Mouse (Mus musculus): Measurements from ENCODE around the gene Myzap. TPM values are rescaled to one million over a fixed set of nuclear protein-coding genes. Genes with fewer than 3 reads are reported as not detected.
A peak's percentile ranks its signal among the peaks of the same experiment; 100 is the strongest.
"Not testable (repeated sequence)": the region's sequence is repeated elsewhere in the genome, so short reads cannot be mapped to it uniquely, and the experiment has no call there.

The Myzap gene
- polyA plus RNA-seq, 1 experiment from 2014 or later, result 15.5 TPM

DNA sequence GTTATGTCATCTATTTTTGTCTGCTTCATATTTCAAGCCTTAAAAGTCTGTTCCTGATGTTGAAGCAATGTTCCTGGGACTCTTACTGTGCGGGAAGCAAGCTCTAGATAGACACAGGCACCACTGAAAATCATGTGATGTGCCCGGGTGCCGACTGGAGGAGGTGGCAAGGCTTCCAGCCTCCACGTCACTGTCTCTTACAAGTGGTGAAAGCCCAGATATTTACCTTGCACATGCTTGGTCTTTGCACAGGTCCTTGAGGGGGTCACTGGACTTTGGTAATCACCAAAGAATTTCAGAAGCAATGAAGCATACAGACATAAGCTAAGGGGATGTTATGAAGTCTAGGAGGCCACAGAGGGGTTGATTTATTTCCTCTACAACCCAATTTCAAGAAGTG lies 29.8 kb upstream of the Myzap start:
- WGBS, result 80% methylated on average over 4 of the region's 4 CpGs
- Histone ChIP-seq H3K9ac (no peak overlapping the region), H3K27me3 (no peaks in the 10 kb centered on the region), H3K9me3 (no peaks in the 10 kb centered on the region), H3K27ac (no peak overlapping the region), H3K36me3 (no peaks in the 10 kb centered on the region), H3K4me3 (no peak overlapping the region), H3K4me1 (no peaks in the 10 kb centered on the region), H3K4me2 (no peak overlapping the region)
- ATAC-seq (ENCODE audit: insufficient number of reproducible peaks, low FRiP score, low TSS enrichment, low read depth), result no peak

DNA sequence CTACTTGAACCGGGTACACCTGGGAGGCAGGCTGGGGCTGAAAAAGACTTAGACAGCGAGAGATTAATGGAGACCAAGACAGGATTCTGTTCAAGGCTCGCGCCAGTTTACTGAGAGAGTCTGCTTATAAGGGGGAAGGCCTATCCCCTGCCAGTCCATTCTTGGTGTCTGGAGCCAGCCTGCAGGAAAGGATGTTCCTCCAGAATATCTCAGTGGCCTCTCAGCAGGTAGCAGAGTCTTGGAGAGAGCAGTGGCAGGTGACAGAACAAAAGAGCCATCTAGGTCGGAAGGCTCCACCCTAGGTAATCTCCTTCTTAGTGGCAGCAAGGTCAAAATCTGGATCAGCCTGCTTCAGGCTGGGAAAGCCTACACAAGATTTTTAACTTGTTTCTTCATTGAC lies 28.0 kb upstream of the Myzap start:
- not testable (repeated sequence) for H3K27ac ChIP-seq; H3K4me1 ChIP-seq; H3K27me3 ChIP-seq; H3K4me3 ChIP-seq; H3K9ac ChIP-seq; H3K9me3 ChIP-seq; ATAC-seq (ENCODE audit: insufficient number of reproducible peaks, low FRiP score, low TSS enrichment, low read depth); H3K4me2 ChIP-seq; H3K36me3 ChIP-seq
- 85% methylated on average over 5 of the region's 5 CpGs for WGBS

DNA sequence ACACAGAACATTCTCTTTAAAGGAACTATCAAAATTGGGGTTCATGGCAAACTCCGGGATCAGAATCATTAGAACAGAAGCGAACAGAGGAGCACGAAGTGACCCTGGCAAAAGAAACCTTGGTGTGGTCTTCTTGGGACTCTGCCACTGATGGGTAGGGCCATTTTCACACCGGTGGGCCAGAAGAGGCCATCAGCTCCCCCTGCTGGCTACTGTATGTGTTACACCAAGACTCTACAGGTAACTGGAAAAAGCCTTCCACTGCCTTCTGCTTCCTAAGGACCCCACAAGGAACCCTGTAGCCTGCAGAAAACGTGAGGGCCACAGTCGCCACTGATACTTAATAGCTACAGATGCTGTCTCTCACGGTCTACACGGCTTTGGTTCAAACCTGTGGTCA lies 25.2 kb upstream of the Myzap start:
- H3K9me3 ChIP-seq, result no peaks in the 10 kb centered on the region
- no peaks in the 10 kb centered on the region for H3K27me3 ChIP-seq
- H3K4me1 ChIP-seq, result no peaks in the 10 kb centered on the region
- H3K4me3 ChIP-seq, result no peak overlapping the region
- H3K9ac ChIP-seq, result no peak overlapping the region
- WGBS, result 49% methylated on average over 8 of the region's 8 CpGs
- no peaks in the 10 kb centered on the region for H3K36me3 ChIP-seq
- no peak overlapping the region for H3K4me2 ChIP-seq
- ATAC-seq (ENCODE audit: insufficient number of reproducible peaks, low FRiP score, low TSS enrichment, low read depth), result no peak
- H3K27ac ChIP-seq, result no peak overlapping the region

DNA sequence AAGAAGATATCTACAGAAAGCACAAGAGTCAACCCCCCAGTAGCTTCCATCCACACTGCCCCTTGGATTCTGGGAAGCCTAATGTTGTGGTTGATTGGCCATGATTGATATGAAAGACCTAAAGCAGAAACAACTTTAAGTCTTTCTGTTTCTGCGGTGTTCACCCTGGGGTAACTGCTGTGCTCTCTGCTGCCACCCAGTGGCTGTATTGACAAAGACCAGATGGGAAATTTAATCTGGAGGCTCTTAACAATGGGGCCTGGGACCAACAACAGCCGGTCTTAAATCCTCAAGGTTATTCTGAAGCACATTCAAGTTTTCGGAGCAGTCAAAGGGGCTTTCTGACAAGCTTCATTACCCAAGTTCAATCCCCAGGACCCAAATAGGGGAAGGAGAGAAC lies 24.0 kb upstream of the Myzap start:
- no peaks in the 10 kb centered on the region for H3K4me1 ChIP-seq
- no peaks in the 10 kb centered on the region for H3K36me3 ChIP-seq
- no peak overlapping the region for H3K9ac ChIP-seq
- no peaks in the 10 kb centered on the region for H3K9me3 ChIP-seq
- 11% methylated on average over 3 of the region's 3 CpGs for WGBS
- H3K27ac ChIP-seq, result no peak overlapping the region
- ATAC-seq (ENCODE audit: insufficient number of reproducible peaks, low FRiP score, low TSS enrichment, low read depth), result no peak
- no peak overlapping the region for H3K4me3 ChIP-seq
- no peak overlapping the region for H3K4me2 ChIP-seq
- H3K27me3 ChIP-seq, result no peaks in the 10 kb centered on the region

DNA sequence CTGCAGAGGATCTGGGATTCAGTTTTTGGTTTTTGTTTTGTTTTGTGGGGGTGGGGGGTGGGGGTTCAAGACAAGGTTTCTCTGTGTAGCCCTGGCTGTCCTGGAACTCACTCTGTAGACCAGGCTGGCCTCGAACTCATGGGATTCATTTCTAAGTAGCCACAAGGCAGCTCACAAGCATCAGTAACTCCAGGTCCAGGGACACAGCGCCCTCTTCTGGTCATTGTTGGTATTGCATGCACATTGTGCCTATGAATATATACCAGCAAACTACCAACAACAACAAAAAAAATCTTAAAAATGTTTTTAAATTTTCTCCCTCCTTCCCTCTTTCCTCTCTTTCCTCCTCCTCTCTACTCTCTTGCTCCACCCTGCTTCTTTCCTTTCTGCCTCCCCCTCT lies 22.5 kb upstream of the Myzap start:
- no peaks in the 10 kb centered on the region for H3K27me3 ChIP-seq
- no peak overlapping the region for H3K4me3 ChIP-seq
- ATAC-seq (ENCODE audit: insufficient number of reproducible peaks, low FRiP score, low TSS enrichment, low read depth), result no peak
- H3K9ac ChIP-seq, result no peak overlapping the region
- no peaks in the 10 kb centered on the region for H3K36me3 ChIP-seq
- H3K27ac ChIP-seq, result no peak overlapping the region
- H3K9me3 ChIP-seq, result no peaks in the 10 kb centered on the region
- peaks cover 4% of the 10 kb centered on the region for H3K4me1 ChIP-seq
- H3K4me2 ChIP-seq, result no peak overlapping the region
- WGBS, result 24% methylated on average over 2 of the region's 2 CpGs

DNA sequence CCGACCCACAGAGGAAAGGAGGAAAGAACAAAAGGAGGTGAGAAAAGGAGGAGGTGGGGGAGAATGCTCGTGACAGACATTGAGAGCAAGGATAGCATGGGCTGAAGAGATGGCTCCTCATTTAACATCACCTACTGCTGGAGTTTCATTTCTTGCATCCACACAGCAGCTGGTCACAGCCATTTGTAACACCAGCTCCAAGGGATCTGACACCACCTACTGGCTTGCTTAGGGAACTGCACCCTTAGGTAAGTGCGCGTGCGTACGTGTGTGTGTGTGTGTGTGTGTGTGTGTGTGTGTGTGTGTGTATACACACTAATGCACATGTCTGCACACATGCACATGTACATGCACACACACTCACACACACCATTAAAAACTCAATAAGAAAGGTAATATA lies 20.8 kb upstream of the Myzap start:
- no peaks in the 10 kb centered on the region for H3K36me3 ChIP-seq

DNA sequence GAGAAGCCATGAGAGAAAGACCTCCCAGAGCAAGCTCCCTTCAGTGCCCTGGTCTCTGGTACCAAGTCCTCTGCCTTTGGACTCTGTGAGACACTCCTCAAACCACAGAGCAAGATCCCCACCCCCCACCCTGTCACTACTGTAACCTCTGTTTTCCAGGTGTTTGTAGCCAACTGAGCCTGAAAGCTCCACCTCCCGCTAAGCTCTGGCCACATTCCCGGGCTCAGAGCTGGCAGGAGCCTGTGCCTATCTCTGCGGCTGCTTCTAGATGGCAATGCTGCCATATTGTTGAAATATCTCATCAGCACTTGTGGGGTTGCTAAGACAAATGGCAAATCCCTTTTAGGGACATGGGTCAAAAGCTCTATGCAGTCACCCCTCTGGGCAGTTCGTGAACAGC lies 19.7 kb upstream of the Myzap start:
- WGBS, result 59% methylated on average over 4 of the region's 4 CpGs
- ATAC-seq (ENCODE audit: insufficient number of reproducible peaks, low FRiP score, low TSS enrichment, low read depth), result no peak
- Histone ChIP-seq H3K36me3 (no peaks in the 10 kb centered on the region), H3K27ac (no peak overlapping the region), H3K4me3 (no peak overlapping the region), H3K9me3 (no peaks in the 10 kb centered on the region), H3K9ac (no peak overlapping the region), H3K27me3 (no peaks in the 10 kb centered on the region), H3K4me1 (peaks cover 13% of the 10 kb centered on the region), H3K4me2 (no peak overlapping the region)

More for the DNA sequence above, 20.8 kb upstream of the Myzap start:
- no peak overlapping the region for H3K4me3 ChIP-seq
- no peak overlapping the region for H3K4me2 ChIP-seq
- ATAC-seq (ENCODE audit: insufficient number of reproducible peaks, low FRiP score, low TSS enrichment, low read depth), result no peak
- no peak overlapping the region for H3K27ac ChIP-seq
- WGBS, result 76% methylated on average over 6 of the region's 6 CpGs
- no peak overlapping the region for H3K9ac ChIP-seq
- no peaks in the 10 kb centered on the region for H3K9me3 ChIP-seq
- peaks cover 13% of the 10 kb centered on the region for H3K4me1 ChIP-seq
- no peaks in the 10 kb centered on the region for H3K27me3 ChIP-seq

DNA sequence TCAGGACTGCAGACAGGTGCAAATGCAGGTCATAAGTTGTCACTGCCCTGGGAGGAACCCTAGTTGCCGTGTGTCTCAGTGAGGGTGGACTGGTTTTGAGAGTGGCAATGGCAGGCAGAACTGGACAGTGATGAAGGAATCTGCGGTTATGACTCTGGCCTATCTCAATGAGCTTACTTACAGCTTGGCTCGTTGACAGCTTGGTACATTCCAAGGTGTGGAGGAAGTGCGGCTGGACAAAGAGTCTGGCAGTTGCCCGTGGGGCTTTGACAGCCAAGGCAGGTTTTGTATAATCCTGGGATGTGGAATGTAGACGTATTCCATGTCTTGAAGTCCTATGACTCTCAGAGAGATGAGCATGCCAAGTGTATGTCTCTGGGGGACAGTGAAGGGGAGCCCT lies 16.9 kb upstream of the Myzap start:
- Histone ChIP-seq H3K36me3 (no peaks in the 10 kb centered on the region), H3K9ac (no peak overlapping the region), H3K4me3 (no peak overlapping the region), H3K27me3 (no peaks in the 10 kb centered on the region), H3K4me2 (no peak overlapping the region), H3K4me1 (peaks cover 13% of the 10 kb centered on the region), H3K27ac (no peak overlapping the region), H3K9me3 (no peaks in the 10 kb centered on the region)
- WGBS, result 41% methylated on average over 6 of the region's 6 CpGs
- ATAC-seq (ENCODE audit: insufficient number of reproducible peaks, low FRiP score, low TSS enrichment, low read depth), result no peak

DNA sequence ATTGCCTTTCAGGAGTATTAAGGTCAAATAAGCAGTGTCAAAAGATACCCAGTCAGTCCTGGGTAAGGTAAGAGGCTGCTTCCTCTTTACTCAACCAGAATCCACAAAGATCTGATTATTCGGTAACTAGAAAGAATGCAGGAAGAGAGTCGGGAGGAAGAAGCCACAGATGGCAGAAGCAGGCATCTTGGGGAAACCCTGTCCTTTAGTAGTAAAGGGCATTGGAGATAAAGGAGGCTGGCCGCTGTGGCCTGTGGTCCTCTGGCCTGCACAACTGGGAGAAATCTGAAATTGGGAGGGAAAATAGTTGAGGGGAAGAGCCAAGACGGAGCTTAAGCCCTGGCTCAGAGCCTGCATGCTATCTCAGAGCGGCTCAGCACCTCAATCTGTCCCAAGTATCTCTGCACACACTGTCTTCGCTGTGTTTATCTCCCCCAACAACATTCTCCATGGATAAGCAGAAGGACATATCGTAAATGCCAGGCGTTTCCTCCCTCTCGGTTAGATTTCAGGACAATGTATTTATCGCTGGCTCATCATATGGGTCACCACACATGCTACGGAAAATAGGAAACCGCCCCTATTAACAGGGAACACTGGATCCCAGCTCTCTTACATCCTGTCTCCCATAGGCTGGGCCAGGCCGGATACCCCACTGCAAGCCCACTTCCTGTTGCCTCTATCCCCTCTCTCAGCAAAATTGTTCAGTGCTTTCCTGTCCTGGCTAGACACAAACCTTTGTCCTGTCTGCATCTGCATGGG lies 14.3 kb upstream of the Myzap start:
- no peaks in the 10 kb centered on the region for H3K27me3 ChIP-seq
- H3K9me3 ChIP-seq, result no peaks in the 10 kb centered on the region
- no peak overlapping the region for H3K4me3 ChIP-seq
- H3K9ac ChIP-seq, result no peak overlapping the region
- 0 out of 2 replicates have a peak, but pooled peaks have one; percentile 32 for ATAC-seq (ENCODE audit: insufficient number of reproducible peaks, low FRiP score, low TSS enrichment, low read depth)
- 68% methylated on average over 13 of the region's 13 CpGs for WGBS
- peaks cover 13% of the 10 kb centered on the region for H3K4me1 ChIP-seq
- no peak overlapping the region; the same call in 1 of the 2 replicates for H3K27ac ChIP-seq
- no peaks in the 10 kb centered on the region for H3K36me3 ChIP-seq
- no peak overlapping the region for H3K4me2 ChIP-seq

DNA sequence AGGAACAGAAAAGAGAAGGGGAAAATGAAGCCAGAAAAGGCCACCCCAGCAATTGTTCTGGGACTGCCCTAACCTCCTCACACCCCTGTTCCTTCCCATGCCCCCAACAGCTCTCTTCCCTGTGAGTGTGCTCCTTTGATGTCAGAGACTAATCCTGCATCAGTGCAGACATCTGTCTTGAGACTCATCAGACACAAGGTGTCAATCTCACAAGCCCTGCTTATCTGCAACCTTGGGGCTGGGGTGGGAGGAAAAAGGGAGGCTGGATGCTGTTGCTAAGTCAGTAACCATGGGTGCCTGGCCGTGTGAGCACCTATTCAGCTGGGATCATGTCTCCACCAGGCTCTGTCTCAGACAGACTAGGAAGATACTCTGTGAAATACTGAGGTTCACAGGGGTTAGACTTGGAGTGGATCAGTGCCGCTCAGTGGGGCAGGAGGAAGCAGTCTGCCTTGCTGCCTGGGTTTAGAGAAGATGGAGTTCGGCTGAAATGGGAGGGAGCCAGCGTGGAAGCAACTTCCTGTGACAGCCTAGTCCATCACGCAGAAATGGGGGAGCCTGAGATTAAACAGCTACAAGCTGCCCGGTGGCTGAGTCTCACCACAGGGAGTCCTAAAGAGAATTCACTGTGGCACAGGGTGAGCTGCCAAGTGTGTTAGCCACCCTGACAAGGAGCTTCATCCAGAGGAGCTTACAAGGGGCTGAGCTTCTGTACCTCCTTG lies 12.9 kb upstream of the Myzap start:
- WGBS, result 49% methylated on average over 6 of the region's 6 CpGs
- H3K9ac ChIP-seq, result no peak overlapping the region

DNA sequence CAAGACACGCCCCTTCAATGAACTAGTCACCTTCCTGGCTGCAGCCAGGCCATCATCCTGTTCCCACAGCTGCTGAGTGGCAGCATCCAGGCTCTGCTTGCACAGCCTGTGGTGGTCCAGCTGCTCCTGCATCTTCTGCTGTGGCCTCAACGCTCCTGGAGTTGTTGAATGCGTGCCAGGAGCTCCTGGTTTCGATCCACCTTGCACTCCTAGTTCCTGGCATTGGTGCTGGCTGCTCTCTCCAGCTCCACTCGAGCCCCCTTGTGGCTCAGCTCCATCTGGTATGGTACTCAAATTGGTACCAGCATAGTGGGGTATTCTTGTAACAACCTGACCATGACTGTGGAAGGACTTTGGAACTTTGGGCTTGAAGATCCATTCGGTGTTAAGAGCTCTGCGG lies 7.7 kb upstream of the Myzap start:
- Histone ChIP-seq H3K9me3 (no peaks in the 10 kb centered on the region), H3K36me3 (no peaks in the 10 kb centered on the region), H3K4me2 (no peak overlapping the region), H3K27me3 (no peaks in the 10 kb centered on the region), H3K4me1 (peaks cover 12% of the 10 kb centered on the region), H3K4me3 (no peak overlapping the region), H3K27ac (no peak overlapping the region), H3K9ac (no peak overlapping the region)
- no peak for ATAC-seq (ENCODE audit: insufficient number of reproducible peaks, low FRiP score, low TSS enrichment, low read depth)
- WGBS, result 74% methylated on average over 7 of the region's 7 CpGs

More for the DNA sequence above, 12.9 kb upstream of the Myzap start:
- H3K4me1 ChIP-seq, result peaks cover 13% of the 10 kb centered on the region
- no peaks in the 10 kb centered on the region for H3K36me3 ChIP-seq
- ATAC-seq (ENCODE audit: insufficient number of reproducible peaks, low FRiP score, low TSS enrichment, low read depth), result no peak
- H3K9me3 ChIP-seq, result no peaks in the 10 kb centered on the region
- H3K4me2 ChIP-seq, result no peak overlapping the region
- H3K4me3 ChIP-seq, result no peak overlapping the region
- no peaks in the 10 kb centered on the region for H3K27me3 ChIP-seq
- H3K27ac ChIP-seq, result no peak overlapping the region

DNA sequence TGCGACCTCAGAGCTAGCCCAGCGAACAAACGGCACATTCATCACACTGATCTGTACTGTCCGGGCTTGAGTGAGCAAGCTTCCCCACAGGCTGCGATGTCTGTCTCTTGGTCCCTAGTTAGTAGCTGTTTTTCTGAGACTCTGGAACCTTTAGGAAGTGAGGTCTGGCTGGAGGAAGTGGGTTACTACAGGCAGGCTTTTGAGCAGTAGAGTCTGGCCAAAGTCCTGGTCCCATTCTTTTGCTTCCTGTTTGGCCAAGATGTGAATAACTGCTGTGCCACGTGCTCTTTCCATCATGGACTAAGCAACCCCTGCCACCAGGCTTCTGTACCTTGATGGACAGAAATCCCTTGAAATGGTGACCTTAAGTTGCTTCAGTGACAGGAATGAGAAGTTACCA lies 4.7 kb upstream of the Myzap start:
- no peaks in the 10 kb centered on the region for H3K9me3 ChIP-seq
- no peaks in the 10 kb centered on the region for H3K36me3 ChIP-seq
- no peak overlapping the region for H3K4me3 ChIP-seq
- H3K4me2 ChIP-seq, result no peak overlapping the region
- no peak overlapping the region for H3K9ac ChIP-seq
- 65% methylated on average over 6 of the region's 6 CpGs for WGBS
- no peaks in the 10 kb centered on the region for H3K27me3 ChIP-seq
- H3K4me1 ChIP-seq, result peaks cover 21% of the 10 kb centered on the region
- no peak for ATAC-seq (ENCODE audit: insufficient number of reproducible peaks, low FRiP score, low TSS enrichment, low read depth)
- H3K27ac ChIP-seq, result peak overlapping the region; percentile 7; the same call in 1 of the 2 replicates
